Mouse (Mus musculus) forebrain, embryonic 11.5 days (tissue): ENCODE results near the gene Cenpv. TPM values are rescaled to one million over a fixed set of nuclear protein-coding genes. Genes with fewer than 3 reads are reported as not detected.

Source experiments
- ATAC-seq: fragments of 200-750 bp; cut with Nextera tagmentation; replicated peaks from 2 replicates; pipeline ENCODE4 v1.8.0; 2017; ENCODE audit warnings: moderate TSS enrichment; ENCODE audit not compliant: low FRiP score
- DNase-seq: peaks from one replicate; pipeline ENCODE4 v3.0.0-alpha.2; 2017; ENCODE audit warnings: low spot score
- H3K27ac ChIP-seq: fragments of 300-500 bp; sonication (generic); 2 replicates; pipeline ENCODE4 v1.5.1; 2014; ENCODE audit warnings: low read depth, low read length
- H3K27me3 ChIP-seq: fragments of 300-500 bp; sonication (generic); 2 replicates; pipeline ENCODE4 v1.6.1; 2014; ENCODE audit warnings: mild to moderate bottlenecking, low read length, mixed read lengths; ENCODE audit not compliant: control insufficient read depth, insufficient read depth
- H3K36me3 ChIP-seq: fragments of 300-500 bp; sonication (generic); 2 replicates; pipeline ENCODE4 v1.6.1; 2014; ENCODE audit warnings: mild to moderate bottlenecking, low read length, moderate library complexity, mixed read lengths; ENCODE audit not compliant: control insufficient read depth, insufficient read depth
- H3K4me1 ChIP-seq: fragments of 300-500 bp; sonication (generic); replicated peaks from 2 replicates; pipeline ENCODE4 v1.6.1; 2014; ENCODE audit warnings: low read length, mixed read lengths; ENCODE audit not compliant: control insufficient read depth, insufficient read depth
- H3K4me2 ChIP-seq: fragments of 300-500 bp; sonication (generic); 2 replicates; pipeline ENCODE4 v1.6.1; 2014; ENCODE audit warnings: low read depth, mild to moderate bottlenecking, low read length, moderate library complexity, mixed read lengths; ENCODE audit not compliant: severe bottlenecking
- H3K4me3 ChIP-seq: fragments of 300-500 bp; sonication (generic); 2 replicates; pipeline ENCODE4 v1.5.1; 2014; ENCODE audit warnings: low read depth, low read length
- H3K9ac ChIP-seq: fragments of 300-500 bp; sonication (generic); 2 replicates; pipeline ENCODE4 v1.6.1; 2014; ENCODE audit warnings: low read length
- H3K9me3 ChIP-seq: fragments of 300-500 bp; sonication (generic); 2 replicates; pipeline ENCODE4 v1.6.1; 2016; ENCODE audit warnings: low read length, mixed read lengths; ENCODE audit not compliant: control insufficient read depth
- WGBS: fragments of 180-500 bp; shearing (Covaris S2); extraction: QIAGEN DNeasy Blood & Tissue Kit; methylation state at CpG from one replicate; pipeline ENCODE4 v1.1.7; 2014; 5-methylcytosine and 5-hydroxymethylcytosine counted together
- polyA plus RNA-seq: library from polyadenylated mRNA; unstranded; fragments of >200 nt; fragmentation: Nextera tagmentation; extraction: Ambion mirVana; gene quantifications from 2 replicates; pipeline ENCODE4 v1.2.1, GENCODE M21; 2014

The Cenpv gene
- polyA plus RNA-seq, 1 experiment from 2014 or later, result 61.5 TPM

GRCm38 (mm10) chr11:62537590-62537989, 1.5 kb downstream of the Cenpv start:
- WGBS, result 31% methylated on average over 7 of the region's 7 CpGs
- Histone ChIP-seq H3K27me3 (no peaks in the 10 kb centered on the region; the same call in 1 of the 2 replicates), H3K36me3 (no peaks in the 10 kb centered on the region), H3K27ac (no peak overlapping the region), H3K4me3 (peak overlapping the region; percentile 87; the same call in 1 of the 2 replicates), H3K9me3 (no peaks in the 10 kb centered on the region), H3K9ac (peak overlapping the region; percentile 35; the same call in 1 of the 2 replicates), H3K4me1 (no peaks in the 10 kb centered on the region), H3K4me2 (peak overlapping the region; percentile 85; the same call in 1 of the 2 replicates)
- ATAC-seq (no peak), DNase-seq (no peak)

GRCm38 (mm10) chr11:62537089-62537488, 2.0 kb downstream of the Cenpv start:
- ATAC-seq (no peak), DNase-seq (no peak)
- 84% methylated on average over 8 of the region's 8 CpGs for WGBS
- Histone ChIP-seq H3K27me3 (no peaks in the 10 kb centered on the region; the same call in 1 of the 2 replicates), H3K9me3 (no peaks in the 10 kb centered on the region), H3K4me3 (no peak overlapping the region), H3K36me3 (no peaks in the 10 kb centered on the region), H3K27ac (no peak overlapping the region), H3K9ac (no peak overlapping the region), H3K4me1 (no peaks in the 10 kb centered on the region), H3K4me2 (no peak overlapping the region; the same call in 1 of the 2 replicates)

GRCm38 (mm10) chr11:62522283-62522682, 16.8 kb downstream of the Cenpv start:
- no peak overlapping the region for H3K27ac ChIP-seq
- 75% methylated on average over 2 of the region's 2 CpGs for WGBS
- ATAC-seq, result no peak

GRCm38 (mm10) chr11:62518991-62519390, 20.1 kb downstream of the Cenpv start:
- Histone ChIP-seq H3K36me3 (no peaks in the 10 kb centered on the region), H3K4me1 (no peaks in the 10 kb centered on the region), H3K4me2 (no peak overlapping the region), H3K27me3 (no peaks in the 10 kb centered on the region), H3K4me3 (no peak overlapping the region), H3K27ac (no peak overlapping the region), H3K9ac (no peak overlapping the region), H3K9me3 (no peaks in the 10 kb centered on the region)
- DNase-seq (peak; percentile 57), ATAC-seq (no peak)
- 40% methylated on average over 2 of the region's 2 CpGs for WGBS

More at GRCm38 (mm10) chr11:62522283-62522682, 16.8 kb downstream of the Cenpv start:
- Histone ChIP-seq H3K9me3 (no peaks in the 10 kb centered on the region), H3K4me1 (no peaks in the 10 kb centered on the region), H3K36me3 (no peaks in the 10 kb centered on the region; the same call in 1 of the 2 replicates), H3K27me3 (no peaks in the 10 kb centered on the region), H3K4me2 (no peak overlapping the region), H3K4me3 (no peak overlapping the region), H3K9ac (no peak overlapping the region)
- DNase-seq, result no peak

- Histone ChIP-seq H3K4me1 (no peaks in the 10 kb centered on the region), H3K4me3 (no peak overlapping the region), H3K36me3 (no peaks in the 10 kb centered on the region), H3K27ac (no peak overlapping the region), H3K9ac (no peak overlapping the region), H3K4me2 (no peak overlapping the region), H3K27me3 (no peaks in the 10 kb centered on the region), H3K9me3 (no peaks in the 10 kb centered on the region)
- no peak for DNase-seq
- ATAC-seq, result no peak
- WGBS, result 82% methylated on average over 6 of the region's 6 CpGs
Observed at GRCm38 (mm10) chr11:62513311-62513710, 25.8 kb downstream of the Cenpv start.

- no peak for ATAC-seq
- no peak overlapping the region for H3K4me3 ChIP-seq
- H3K9me3 ChIP-seq, result no peaks in the 10 kb centered on the region
Observed at GRCm38 (mm10) chr11:62512529-62513080, 26.5 kb downstream of the Cenpv start.

GRCm38 (mm10) chr11:62511444-62512202, 27.4 kb downstream of the Cenpv start:
- Histone ChIP-seq H3K4me3 (no peak overlapping the region), H3K4me2 (no peak overlapping the region), H3K4me1 (no peaks in the 10 kb centered on the region), H3K27me3 (no peaks in the 10 kb centered on the region), H3K9me3 (no peaks in the 10 kb centered on the region), H3K27ac (no peak overlapping the region), H3K9ac (no peak overlapping the region), H3K36me3 (no peaks in the 10 kb centered on the region)
- DNase-seq, result no peak
- ATAC-seq, result no peak
- 80% methylated on average over 13 of the region's 13 CpGs for WGBS

More at GRCm38 (mm10) chr11:62512529-62513080, 26.5 kb downstream of the Cenpv start:
- Histone ChIP-seq H3K9ac (no peak overlapping the region), H3K36me3 (no peaks in the 10 kb centered on the region), H3K27me3 (no peaks in the 10 kb centered on the region), H3K4me1 (no peaks in the 10 kb centered on the region), H3K4me2 (no peak overlapping the region), H3K27ac (no peak overlapping the region)
- no peak for DNase-seq
- WGBS, result 88% methylated on average over 8 of the region's 8 CpGs

- H3K4me1 ChIP-seq, result no peaks in the 10 kb centered on the region
- DNase-seq (no peak), ATAC-seq (no peak)
- no peaks in the 10 kb centered on the region for H3K9me3 ChIP-seq
- H3K4me2 ChIP-seq, result no peak overlapping the region
- H3K27ac ChIP-seq, result no peak overlapping the region
- no peak overlapping the region for H3K4me3 ChIP-seq
- WGBS, result 80% methylated on average over 5 of the region's 5 CpGs
- no peaks in the 10 kb centered on the region for H3K36me3 ChIP-seq
- H3K9ac ChIP-seq, result no peak overlapping the region
- H3K27me3 ChIP-seq, result no peaks in the 10 kb centered on the region
Observed at GRCm38 (mm10) chr11:62510956-62511355, 28.1 kb downstream of the Cenpv start.
